Comparison of ENCODE assay signal across 8 mouse cellular contexts in genomic region chr15:79400975-79401365, GRCm38 (mm10). TPM values are rescaled to one million over a fixed set of nuclear protein-coding genes. Genes with fewer than 3 reads are reported as not detected.
DNase-seq lines count a peak whose midpoint lies in the region; ATAC-seq and TF ChIP-seq lines count a peak whose summit lies in the region.
"Had no signal": no experiment of that assay in that cellular context is flagged by ENCODE, and none has a peak within 500 bp of the region (broad histone marks: within the 10 kb centered on the region; RNA-seq: fewer than 3 reads in every experiment).

No protein-coding gene starts in this region.

- H3K9me3 ChIP-seq in lung, embryonic 14.5 days (ENCODE audit: low read depth, low read length), result no peaks in the 10 kb centered on the region
- H3K9me3 ChIP-seq in intestine, embryonic 15.5 days, result no peaks in the 10 kb centered on the region

- no peaks in the 10 kb centered on the region for H3K27me3 ChIP-seq in lung, embryonic 14.5 days (ENCODE audit: insufficient read depth, low read length)
- no peaks in the 10 kb centered on the region for H3K27me3 ChIP-seq in heart, adult 2 months (ENCODE audit: control insufficient read depth, insufficient read depth, low read length)
- H3K27me3 ChIP-seq in intestine, embryonic 15.5 days (replicated peaks), result no peaks in the 10 kb centered on the region
- H3K27me3 ChIP-seq in small intestine, adult 2 months (ENCODE audit: control insufficient read depth, insufficient read depth, low read length), result no peaks in the 10 kb centered on the region

- ATAC-seq in lung, embryonic 14.5 days (ENCODE audit: insufficient read depth), result no peak
- ATAC-seq in intestine, embryonic 15.5 days, result no peak

- no peak for TF ChIP-seq CTCF in lung, embryonic 14.5 days (IDR thresholded peaks at IDR 0.05; ENCODE audit: low read depth)
- no peak for TF ChIP-seq CTCF in lung, adult 2 months (IDR thresholded peaks at IDR 0.05; ENCODE audit: insufficient read depth, low read length)
- no peak for TF ChIP-seq CTCF in heart, adult 2 months (IDR thresholded peaks at IDR 0.05)
- TF ChIP-seq CTCF in small intestine, adult 2 months (IDR thresholded peaks at IDR 0.05; ENCODE audit: extremely low read depth, insufficient read length, insufficient replicate concordance, low read depth, low read length), result no peak

- intact Hi-C loops in heart, adult 2 months (cut with DNase I), result no loop called here

- H3K4me1 ChIP-seq in lung, embryonic 14.5 days (ENCODE audit: insufficient read depth), result peaks cover 33% of the 10 kb centered on the region
- H3K4me1 ChIP-seq in lung, adult 2 months (ENCODE audit: control insufficient read depth, insufficient read depth, low read length), result peaks cover 35% of the 10 kb centered on the region
- H3K4me1 ChIP-seq in heart, adult 2 months (ENCODE audit: control insufficient read depth, insufficient read depth, low read length), result peaks cover 30% of the 10 kb centered on the region
- H3K4me1 ChIP-seq in intestine, embryonic 15.5 days (replicated peaks), result peaks cover 43% of the 10 kb centered on the region
- peaks cover 10% of the 10 kb centered on the region for H3K4me1 ChIP-seq in small intestine, adult 2 months (ENCODE audit: control insufficient read depth, insufficient read depth, insufficient read length, low read length)

- no peak for TF ChIP-seq POLR2A in lung, adult 2 months (IDR thresholded peaks at IDR 0.05; ENCODE audit: borderline replicate concordance, extremely low read depth, low read depth, low read length)
- TF ChIP-seq POLR2A in heart, adult 2 months (IDR thresholded peaks at IDR 0.05; ENCODE audit: insufficient read depth, low read depth, low read length), result no peak
- no peak for TF ChIP-seq POLR2A in small intestine, adult 2 months (IDR thresholded peaks at IDR 0.05; ENCODE audit: low read depth, low read length)

- no peak for DNase-seq in lung, embryonic 14.5 days
- DNase-seq in lung, adult 2 months, result no peak
- peak in 1 of 2 experiments; percentile 72 for DNase-seq in heart, adult 2 months
- DNase-seq in left cerebral cortex, adult 11 months (ENCODE audit: low spot score), result no peak
- DNase-seq in left cerebral cortex, adult 18-20 months (ENCODE audit: low spot score in 2 of 2), result no peak
- DNase-seq: adrenal gland, adult 2 months had no signal

- peak overlapping the region; percentile 61; the same call in 1 of the 2 replicates for H3K27ac ChIP-seq in lung, embryonic 14.5 days (ENCODE audit: low read depth)
- peak overlapping the region; percentile 82 for H3K27ac ChIP-seq in heart, adult 2 months
- no peak overlapping the region for H3K27ac ChIP-seq in intestine, embryonic 15.5 days
- 0 out of 2 replicates have a peak overlapping the region, but pooled peaks have one; percentile 3 for H3K27ac ChIP-seq in small intestine, adult 2 months (ENCODE audit: insufficient read depth, low read depth, low read length)

- TF ChIP-seq EP300 in heart, adult 2 months (IDR thresholded peaks at IDR 0.05; ENCODE audit: insufficient read depth, low read depth, low read length), result no peak

- H3K36me3 ChIP-seq in lung, embryonic 14.5 days (ENCODE audit: insufficient read depth), result 0 out of 2 replicates have a peak, but pooled peaks cover 3% of the 10 kb centered on the region
- H3K36me3 ChIP-seq in heart, adult 2 months (ENCODE audit: control insufficient read depth, insufficient read depth, low read length), result no peaks in the 10 kb centered on the region; the same call in 1 of the 2 replicates
- H3K36me3 ChIP-seq in intestine, embryonic 15.5 days, result no peaks in the 10 kb centered on the region
- H3K36me3 ChIP-seq in small intestine, adult 2 months (ENCODE audit: control insufficient read depth, insufficient read depth, low read length), result no peaks in the 10 kb centered on the region

- 51% methylated on average over 7 of the region's 7 CpGs for WGBS in lung, embryonic 14.5 days
- 41% methylated on average over 7 of the region's 7 CpGs for WGBS in lung, adult 2 months
- WGBS in heart, adult 2 months, result 13% methylated on average over 7 of the region's 7 CpGs
- 49% methylated on average over 7 of the region's 7 CpGs for WGBS in intestine, embryonic 15.5 days
- whole genome bisulfite sequencing in small intestine, adult 2 months, result 86% methylated on average over 7 of the region's 7 CpGs

- H3K4me3 ChIP-seq in lung, embryonic 14.5 days (ENCODE audit: low read depth, low read length), result peak overlapping the region; percentile 96; the same call in 1 of the 2 replicates
- no peak overlapping the region for H3K4me3 ChIP-seq in lung, adult 2 months (replicated peaks; ENCODE audit: extremely low read depth, low read depth, low read length)
- H3K4me3 ChIP-seq in heart, adult 2 months, result no peak overlapping the region; the same call in none of the 2 replicates
- H3K4me3 ChIP-seq in intestine, embryonic 15.5 days (replicated peaks), result 0 out of 2 replicates have a peak overlapping the region, but pooled peaks have one; percentile 4
- H3K4me3 ChIP-seq in small intestine, adult 2 months (ENCODE audit: low read depth, low read length), result no peak overlapping the region

- peak overlapping the region; percentile 94 for H3K4me2 ChIP-seq in lung, embryonic 14.5 days
- peak overlapping the region; percentile 90 for H3K4me2 ChIP-seq in intestine, embryonic 15.5 days (replicated peaks)

- H3K9ac ChIP-seq in lung, embryonic 14.5 days, result peak overlapping the region; percentile 20
- peak overlapping the region; percentile 27 for H3K9ac ChIP-seq in heart, adult 2 months (ENCODE audit: low read depth, low read length)
- H3K9ac ChIP-seq in intestine, embryonic 15.5 days, result peak overlapping the region; percentile 14

- H3K79me2 ChIP-seq in heart, adult 2 months (replicated peaks; ENCODE audit: control insufficient read depth, insufficient read depth, low read length), result peaks cover 9% of the 10 kb centered on the region

RNA-seq across cellular contexts. Expression of gene Tmem184b, which starts 2.4 kb away (rescaled TPM):
- polyA plus RNA-seq in lung, embryonic 14.5 days (2014; fragmentation: Nextera tagmentation; extraction: Ambion mirVana), result 77.3 and 78.3 TPM in 2 replicates
- polyA plus RNA-seq in lung, adult 2 months (2012; rRNA removed), result 269 and 331 TPM in 2 replicates
- 10 to 100 TPM; 38.7 to 42.9 TPM for total RNA-seq in heart, adult 2 months (2021)
- polyA plus RNA-seq in heart, adult 2 months (2012; rRNA removed), result 83.1 and 84.2 TPM in 2 replicates
- 49.4 and 51.0 TPM in 2 replicates for polyA plus RNA-seq in intestine, embryonic 15.5 days (2015; fragmentation: Nextera tagmentation; extraction: Ambion mirVana)
- 80.3 and 168 TPM in 2 replicates for polyA plus RNA-seq in small intestine, adult 2 months (2012; rRNA removed)
- 10 to 100 TPM; 71.3 to 74.8 TPM for total RNA-seq in left cerebral cortex, adult 18-20 months (2021)

RNA-seq across cellular contexts. Expression of gene Csnk1e, which starts 54.4 kb away (rescaled TPM):
- polyA plus RNA-seq in lung, embryonic 14.5 days (2014; fragmentation: Nextera tagmentation; extraction: Ambion mirVana), result 93.2 and 99.6 TPM in 2 replicates
- polyA plus RNA-seq in lung, adult 2 months (2012; rRNA removed), result 90.8 and 109 TPM in 2 replicates
- 10 to 100 TPM; 46.5 to 48.3 TPM for total RNA-seq in heart, adult 2 months (2021)
- polyA plus RNA-seq in heart, adult 2 months (2012; rRNA removed), result 62.6 and 63.6 TPM in 2 replicates
- polyA plus RNA-seq in intestine, embryonic 15.5 days (2015; fragmentation: Nextera tagmentation; extraction: Ambion mirVana), result 59.1 and 61.8 TPM in 2 replicates
- polyA plus RNA-seq in small intestine, adult 2 months (2012; rRNA removed), result 14.7 and 25.9 TPM in 2 replicates
- total RNA-seq in left cerebral cortex, adult 18-20 months (2021), result 100 to 1,000 TPM; 135 to 149 TPM

RNA-seq across cellular contexts. Expression of gene Maff, which starts 54.5 kb away (rescaled TPM):
- polyA plus RNA-seq in lung, embryonic 14.5 days (2014; fragmentation: Nextera tagmentation; extraction: Ambion mirVana), result 3.3 and 4.3 TPM in 2 replicates
- polyA plus RNA-seq in lung, adult 2 months (2012; rRNA removed), result 12.1 and 21.0 TPM in 2 replicates
- total RNA-seq in heart, adult 2 months (2021), result 10 to 100 TPM in 1 of 2 experiments, 1 to 10 TPM in 1; 9.3 to 13.7 TPM
- polyA plus RNA-seq in heart, adult 2 months (2012; rRNA removed), result 3.4 and 4.3 TPM in 2 replicates
- polyA plus RNA-seq in intestine, embryonic 15.5 days (2015; fragmentation: Nextera tagmentation; extraction: Ambion mirVana), result 5.8 and 7.9 TPM in 2 replicates
- polyA plus RNA-seq in small intestine, adult 2 months (2012; rRNA removed), result 9.4 and 28.5 TPM in 2 replicates
- 1 to 10 TPM; 1.8 to 2.8 TPM for total RNA-seq in left cerebral cortex, adult 18-20 months (2021)

Comparison
In these comparisons a context has a peak if more than half of its experiments do, and no peak if none do; other contexts are left out.
1. H3K4me3 ChIP-seq: peak in lung, embryonic 14.5 days (single experiment) and intestine, embryonic 15.5 days (single experiment); none in lung, adult 2 months (single experiment), heart, adult 2 months (single experiment) and small intestine, adult 2 months (single experiment).
2. Peak in every context shown above with its lines, with median percentiles within 50 percentile points of each other: H3K9ac ChIP-seq.